Mouse (Mus musculus) bone marrow macrophage, adult 2 months (primary cell): Measurements from ENCODE around the gene Syt7. TPM values are rescaled to one million over a fixed set of nuclear protein-coding genes. Genes with fewer than 3 reads are reported as not detected.

Experiments
- H3K27ac ChIP-seq: 2 replicates; pipeline ENCODE4 v1.5.1; 2012; ENCODE audit warnings: low read depth, low read length; ENCODE audit not compliant: insufficient read depth
- H3K4me1 ChIP-seq: 2 replicates; pipeline ENCODE4 v1.6.1; 2012; ENCODE audit warnings: low read length; ENCODE audit not compliant: control insufficient read depth, insufficient read depth
- H3K4me3 ChIP-seq: 2 replicates; pipeline ENCODE4 v1.5.1; 2012; ENCODE audit warnings: mild to moderate bottlenecking, low read length, moderate library complexity; ENCODE audit not compliant: insufficient read depth
- CTCF ChIP-seq: IDR thresholded peaks from 2 replicates; pipeline ENCODE4 v1.5.1; 2012; ENCODE audit warnings: low read depth, mild to moderate bottlenecking, low read length, moderate library complexity
- POLR2A ChIP-seq: IDR thresholded peaks from 2 replicates; pipeline ENCODE4 v1.6.1; 2012; ENCODE audit warnings: mild to moderate bottlenecking, low read depth, low read length, borderline replicate concordance
- polyA plus RNA-seq: library from polyadenylated mRNA; stranded (reverse); fragments of >200 nt; gene quantifications from 2 replicates; pipeline ENCODE4 v1.2.4, GENCODE M21; 2012; ENCODE audit not compliant: missing spikeins, insufficient read depth, insufficient read length

The Syt7 gene
- polyA plus RNA-seq, 1 experiment: not detected

DNA sequence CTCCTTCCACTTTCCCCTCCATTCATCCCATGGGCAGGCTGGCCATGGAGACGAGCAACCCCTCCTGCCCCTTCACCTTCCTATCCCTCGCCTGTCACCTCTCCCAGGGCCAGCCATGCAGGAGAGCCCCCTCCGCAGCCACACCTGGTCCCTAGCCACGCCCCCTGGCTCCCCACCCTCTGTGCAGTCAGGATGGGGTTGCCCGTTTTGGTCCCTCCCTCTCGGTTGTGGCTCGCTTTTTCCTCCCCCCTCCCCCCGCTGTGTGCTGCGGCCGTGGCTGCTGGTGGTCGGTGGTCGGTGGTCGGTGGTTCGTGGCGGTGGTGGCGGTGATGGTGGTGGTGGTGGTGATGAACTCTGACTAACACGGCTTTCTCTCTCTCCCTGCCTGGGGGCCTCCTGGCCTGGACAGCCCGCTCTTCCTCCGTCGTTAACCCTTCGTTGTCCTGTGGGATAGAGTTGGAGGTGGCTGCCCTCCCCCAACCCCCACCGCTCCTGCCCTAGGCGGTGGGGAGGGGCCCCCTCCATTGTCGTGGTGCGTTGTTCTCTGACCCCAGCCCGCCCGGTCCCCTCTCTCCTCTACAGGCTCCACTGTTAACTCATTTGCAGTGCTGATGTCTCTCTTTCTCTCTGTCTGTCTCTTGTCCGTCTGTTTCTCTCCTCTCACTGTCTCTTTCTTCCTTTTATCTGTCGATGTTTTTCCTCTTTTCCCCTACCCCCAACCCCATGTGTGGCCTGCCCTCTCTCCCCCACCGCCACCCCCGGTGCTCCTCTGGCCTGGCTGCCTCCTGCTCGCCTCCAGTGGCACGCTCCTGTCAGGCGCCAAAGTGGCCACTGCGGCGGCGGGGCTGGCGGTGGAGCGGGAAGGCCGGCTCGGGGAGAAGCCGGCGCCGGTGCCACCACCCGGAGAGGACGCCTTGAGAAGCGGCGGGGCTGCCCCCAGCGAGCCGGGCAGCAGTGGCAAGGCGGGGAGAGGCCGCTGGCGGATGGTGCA, 33.4 kb downstream of the Syt7 start:
- Histone ChIP-seq H3K27ac (no peak overlapping the region), H3K4me3 (no peak overlapping the region), H3K4me1 (no peaks in the 10 kb centered on the region)
- TF ChIP-seq POLR2A: no peak
- TF ChIP-seq CTCF: no peak

DNA sequence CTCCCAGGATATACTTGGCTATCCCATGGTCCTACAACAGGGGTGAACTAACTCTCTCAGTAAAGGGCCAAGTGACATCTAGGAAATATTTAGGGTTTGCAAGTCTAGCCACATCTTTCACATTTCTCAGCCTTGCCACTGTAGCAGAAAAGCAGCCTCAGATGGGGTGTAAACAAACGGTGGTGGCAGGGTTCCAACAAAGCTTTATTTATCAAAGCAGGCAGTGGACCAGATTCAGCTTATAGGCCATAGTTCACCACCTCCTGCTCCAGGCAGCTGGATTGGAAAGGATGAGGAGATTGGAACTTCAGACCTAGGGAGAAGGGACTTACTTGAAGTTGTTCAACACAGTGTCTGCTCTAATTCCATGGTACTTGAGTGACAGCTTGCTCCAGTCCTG, 35.9 kb downstream of the Syt7 start:
- TF ChIP-seq POLR2A: no peak
- no peak for TF ChIP-seq CTCF
- no peak overlapping the region for H3K27ac ChIP-seq

DNA sequence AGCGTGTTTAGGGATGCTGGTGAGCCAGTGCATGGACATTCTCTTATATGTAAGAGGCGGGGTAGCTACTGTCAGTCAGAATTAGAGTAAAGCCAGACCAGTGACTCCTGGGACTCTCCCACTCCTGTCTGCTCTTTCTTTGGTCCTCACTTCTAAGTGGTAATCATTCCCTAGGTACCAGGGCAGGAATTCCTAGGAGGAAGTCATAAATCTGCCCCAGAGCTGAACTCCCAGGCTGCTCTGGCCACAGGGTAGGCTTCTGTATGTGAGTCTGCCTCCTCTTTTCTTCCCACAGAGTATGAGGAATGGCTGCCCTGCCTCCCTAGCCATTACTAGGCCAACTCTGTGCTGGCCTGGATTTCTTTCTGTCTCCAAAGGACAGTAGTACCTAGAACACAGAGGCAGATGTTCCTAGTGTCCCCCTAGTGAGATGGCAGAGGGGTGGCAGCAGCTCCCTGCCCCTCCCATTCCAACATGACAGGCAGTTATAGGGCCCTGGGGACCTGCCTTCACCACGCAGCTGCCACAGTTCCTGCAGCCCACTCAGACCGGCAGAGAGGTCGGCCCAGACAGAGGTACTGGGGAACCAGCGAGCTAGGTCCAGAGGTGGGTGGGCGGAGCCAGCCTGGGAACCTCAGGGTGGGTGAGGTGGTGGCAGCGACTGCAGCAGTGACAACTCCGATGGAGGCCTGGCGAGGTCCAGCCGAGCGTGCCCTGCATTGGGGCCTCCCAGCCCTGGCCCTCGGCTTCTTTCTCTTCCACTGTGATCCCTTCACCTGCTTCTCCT, 36.8 kb downstream of the Syt7 start:
- no peak for TF ChIP-seq POLR2A
- no peak for TF ChIP-seq CTCF
- Histone ChIP-seq H3K4me1 (no peaks in the 10 kb centered on the region), H3K4me3 (no peak overlapping the region), H3K27ac (no peak overlapping the region)

More for the DNA sequence above, 35.9 kb downstream of the Syt7 start:
- H3K4me3 ChIP-seq: no peak overlapping the region
- no peaks in the 10 kb centered on the region for H3K4me1 ChIP-seq

DNA sequence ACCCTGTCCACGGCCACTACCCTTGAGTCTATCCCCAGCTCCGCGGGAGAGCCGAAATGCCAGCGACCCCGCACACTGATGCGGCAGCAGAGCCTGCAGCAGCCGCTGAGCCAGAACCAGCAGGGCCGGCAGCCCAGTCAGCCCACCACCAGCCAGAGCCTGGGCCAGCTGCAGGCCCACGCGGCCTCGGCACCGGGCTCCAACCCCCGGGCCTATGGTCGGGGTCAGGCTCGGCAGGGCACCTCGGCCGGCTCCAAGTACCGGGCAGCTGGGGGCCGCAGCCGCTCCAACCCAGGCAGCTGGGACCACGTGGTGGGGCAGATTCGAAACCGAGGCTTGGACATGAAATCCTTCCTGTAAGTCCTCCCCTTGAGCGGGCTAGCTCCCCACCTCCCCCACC, 37.4 kb downstream of the Syt7 start:
- H3K27ac ChIP-seq: no peak overlapping the region
- TF ChIP-seq POLR2A (no peak), CTCF (no peak)
- no peaks in the 10 kb centered on the region for H3K4me1 ChIP-seq
- no peak overlapping the region for H3K4me3 ChIP-seq

DNA sequence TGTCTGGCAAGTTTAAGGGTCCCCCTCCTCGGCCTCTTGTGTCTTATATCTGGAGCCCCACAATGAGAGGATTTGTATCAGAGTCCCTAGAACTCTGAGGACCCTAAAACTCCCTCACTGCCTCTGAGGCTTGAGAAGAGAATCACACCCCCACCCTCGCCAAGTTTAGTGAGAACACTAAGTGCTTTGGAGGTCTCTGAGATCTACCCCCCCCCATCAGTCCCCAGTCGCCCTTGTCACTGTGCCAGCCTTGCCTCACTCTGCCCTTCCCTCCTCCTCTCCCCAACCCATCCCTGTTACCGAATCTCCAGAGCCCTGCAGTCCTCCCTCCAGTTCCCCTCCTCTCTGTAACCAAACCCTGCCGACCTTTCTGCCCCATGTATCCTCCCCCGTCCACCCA, 37.9 kb downstream of the Syt7 start:
- no peak for TF ChIP-seq POLR2A
- TF ChIP-seq CTCF: no peak
- Histone ChIP-seq H3K4me3 (no peak overlapping the region), H3K4me1 (no peaks in the 10 kb centered on the region), H3K27ac (no peak overlapping the region)

DNA sequence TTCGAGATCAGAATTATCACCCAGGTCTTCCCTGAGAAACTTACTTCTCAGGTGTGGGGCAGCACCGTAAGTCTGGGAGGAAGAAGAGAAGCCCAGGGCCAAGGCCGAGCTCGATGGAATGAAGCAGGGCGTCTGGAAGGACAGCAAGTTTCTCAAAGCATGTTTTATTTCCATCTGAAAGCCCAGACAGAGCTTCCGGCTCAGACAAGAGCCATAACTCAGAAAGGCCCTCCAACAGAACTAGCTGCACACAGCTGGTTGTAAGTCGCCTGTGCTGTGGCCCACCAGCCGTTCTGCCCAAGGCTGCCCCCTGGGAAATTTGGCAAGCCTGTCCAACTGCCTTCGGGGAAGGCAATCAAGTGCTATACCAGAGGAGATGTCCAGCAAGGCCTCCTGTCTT, 38.5 kb downstream of the Syt7 start:
- Histone ChIP-seq H3K4me3 (no peak overlapping the region), H3K27ac (no peak overlapping the region), H3K4me1 (no peaks in the 10 kb centered on the region)
- TF ChIP-seq POLR2A (no peak), CTCF (no peak)

DNA sequence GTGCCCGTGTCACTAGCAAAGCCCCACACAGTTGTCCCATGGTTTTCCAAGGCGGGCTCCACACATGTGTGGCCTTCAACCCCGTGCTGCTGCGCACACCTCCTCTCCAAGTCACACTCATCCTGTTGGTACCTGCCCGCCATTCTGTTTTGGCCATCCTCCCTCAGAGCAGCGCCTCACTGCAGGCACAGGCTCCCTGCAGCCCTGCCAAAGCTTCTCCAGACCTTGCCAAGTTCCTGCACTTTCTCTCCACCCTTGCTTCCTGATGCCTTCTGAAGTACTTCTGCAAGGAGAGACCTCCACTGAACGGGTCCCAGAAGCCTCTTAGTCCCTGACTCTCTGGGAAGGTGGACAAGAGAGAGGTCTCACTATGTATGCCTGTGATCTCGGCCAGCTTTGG, 40.5 kb downstream of the Syt7 start:
- Histone ChIP-seq H3K27ac (no peak overlapping the region), H3K4me1 (no peaks in the 10 kb centered on the region), H3K4me3 (no peak overlapping the region)
- TF ChIP-seq POLR2A: no peak
- TF ChIP-seq CTCF: no peak

DNA sequence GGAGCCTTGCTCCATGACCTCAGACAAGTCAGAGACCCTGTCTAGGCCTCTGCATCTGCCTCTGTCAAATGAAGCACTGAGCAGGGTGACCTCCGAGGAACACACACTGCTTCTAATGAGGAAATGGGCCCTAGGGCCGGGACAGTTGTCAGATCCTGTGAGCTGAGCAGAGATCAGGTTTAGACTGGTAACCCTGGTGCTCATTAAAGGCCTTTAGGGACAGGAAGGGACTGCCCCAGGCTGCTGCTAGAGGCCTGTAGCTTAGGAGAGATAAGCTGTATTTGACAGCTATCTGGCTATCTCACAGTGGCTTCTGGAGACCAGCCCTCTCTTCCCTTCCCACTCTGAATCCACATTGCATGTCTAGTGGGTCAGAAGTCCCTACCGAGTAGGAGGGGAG, 42.5 kb downstream of the Syt7 start:
- Histone ChIP-seq H3K27ac (no peak overlapping the region), H3K4me3 (no peak overlapping the region), H3K4me1 (no peaks in the 10 kb centered on the region)
- TF ChIP-seq CTCF (no peak), POLR2A (no peak)

DNA sequence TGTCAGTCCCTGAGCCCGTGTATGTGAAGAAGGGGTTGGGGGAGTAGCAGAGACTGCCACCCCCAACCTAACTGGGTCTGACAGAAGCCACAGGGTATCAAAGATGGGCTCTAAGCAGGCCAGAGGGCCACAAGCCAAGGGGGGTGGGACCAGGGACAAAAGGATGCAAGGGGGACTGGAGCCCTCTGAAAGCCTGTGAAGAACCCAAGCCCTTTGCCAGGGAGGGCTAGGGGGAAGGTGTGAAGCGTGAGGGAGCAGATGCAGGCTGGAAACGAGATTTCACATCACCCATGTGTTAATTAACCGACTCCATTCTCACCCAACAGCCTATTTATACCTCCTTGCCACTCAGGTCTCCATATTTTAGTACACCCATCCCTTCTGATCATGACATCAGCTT, 43.0 kb downstream of the Syt7 start:
- TF ChIP-seq POLR2A (no peak), CTCF (no peak)

DNA sequence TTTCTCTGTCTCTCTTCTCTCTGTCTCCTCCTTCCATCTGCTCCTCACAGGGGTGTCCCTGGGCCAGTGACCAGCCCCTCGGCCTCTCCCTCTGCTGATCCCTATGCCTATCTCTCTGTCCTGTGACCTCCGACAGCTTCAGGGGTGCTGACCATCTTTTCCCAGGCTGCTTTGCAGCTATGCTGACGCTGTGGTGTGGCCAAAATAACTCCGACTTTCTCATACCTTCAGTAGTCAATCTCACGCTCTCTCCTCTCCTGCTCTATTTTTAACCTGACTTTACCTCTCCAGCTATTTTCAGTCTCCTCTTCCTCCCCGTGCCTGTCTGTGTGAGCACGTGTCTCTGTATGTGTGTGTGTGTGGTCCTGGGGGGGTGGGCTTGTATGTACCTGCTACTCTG, 44.3 kb downstream of the Syt7 start:
- no peak for TF ChIP-seq CTCF
- no peak for TF ChIP-seq POLR2A
- Histone ChIP-seq H3K4me3 (no peak overlapping the region), H3K4me1 (no peaks in the 10 kb centered on the region), H3K27ac (no peak overlapping the region)

More for the DNA sequence above, 43.0 kb downstream of the Syt7 start:
- Histone ChIP-seq H3K27ac (no peak overlapping the region), H3K4me1 (no peaks in the 10 kb centered on the region), H3K4me3 (no peak overlapping the region)
